Mouse (Mus musculus) common myeloid progenitor, adult 5-6 weeks (primary cell): ENCODE data around the gene Chst2. TPM values are rescaled to one million over a fixed set of nuclear protein-coding genes. Genes with fewer than 3 reads are reported as not detected.
A peak's percentile ranks its signal among the peaks of the same experiment; 100 is the strongest.

Source experiments
- ATAC-seq: replicated peaks from 2 replicates; pipeline ENCODE4 v1.8.0; 2016; ENCODE audit warnings: low read depth, mild to moderate bottlenecking, moderate TSS enrichment, inconsistent platforms; ENCODE audit not compliant: poor library complexity, severe bottlenecking
- total RNA-seq: library from RNA; stranded (forward); fragments of 200-1000, 187-1606 nt; gene quantifications from 2 replicates; pipeline ENCODE4 v1.2.3, GENCODE M21; 2017

The Chst2 gene
- 0.05 TPM in 1 of 2 replicates, not detected in the other for total RNA-seq

DNA sequence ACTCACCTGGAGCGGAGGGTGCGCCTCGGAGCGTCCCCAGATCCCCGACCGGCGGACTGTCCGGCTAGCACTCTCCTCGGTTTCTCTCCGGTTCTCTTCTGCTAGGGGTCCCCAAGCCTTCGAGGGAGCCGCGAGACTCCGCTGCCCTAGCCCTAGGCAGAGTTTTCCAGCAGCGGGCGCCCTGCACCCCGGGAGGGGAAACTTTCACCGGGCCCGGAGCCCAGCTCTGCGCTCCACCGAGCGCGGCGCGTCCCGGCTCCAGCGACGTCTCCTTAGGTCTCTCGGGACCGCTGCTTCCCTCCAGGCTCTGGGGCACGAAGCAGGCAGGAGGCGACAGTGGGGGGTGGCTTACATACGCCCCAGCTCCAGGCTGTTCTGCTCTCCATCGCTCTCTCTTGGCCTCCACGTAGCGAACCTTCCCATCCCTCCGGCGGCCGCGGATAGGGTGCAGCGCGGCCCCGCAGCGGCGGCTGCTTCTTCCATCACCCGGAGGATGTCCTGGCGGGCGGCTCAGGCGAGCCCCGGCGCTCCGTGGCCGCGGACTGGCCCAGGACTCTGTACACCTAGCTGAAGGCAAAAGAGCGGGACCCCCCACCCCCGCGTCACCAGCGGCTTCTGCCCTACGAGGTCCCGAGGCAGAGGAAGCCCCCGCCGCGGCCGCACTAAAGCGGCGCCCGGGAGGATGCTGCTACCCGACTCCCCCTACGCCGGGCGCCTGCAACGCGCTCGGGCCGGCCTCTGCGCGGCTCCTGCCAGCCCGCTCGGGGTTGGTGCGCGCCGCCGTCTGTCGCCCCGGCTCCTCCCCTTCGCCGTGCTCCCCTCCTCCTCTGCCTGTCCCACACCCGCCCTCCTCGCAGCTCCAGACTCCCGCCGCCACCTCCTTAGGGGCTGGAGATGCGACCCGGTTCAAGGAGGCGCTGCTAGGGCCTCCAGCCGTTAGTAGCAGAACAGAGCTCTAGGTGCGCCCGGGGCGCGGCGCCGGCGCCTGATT lies at the start of gene Chst2:
Gene Chst2 (minus strand): TSS at position 152 of the 991 bp plus-strand sequence.
- ATAC-seq, result peak; percentile 23; the same call in 1 of the 2 replicates

DNA sequence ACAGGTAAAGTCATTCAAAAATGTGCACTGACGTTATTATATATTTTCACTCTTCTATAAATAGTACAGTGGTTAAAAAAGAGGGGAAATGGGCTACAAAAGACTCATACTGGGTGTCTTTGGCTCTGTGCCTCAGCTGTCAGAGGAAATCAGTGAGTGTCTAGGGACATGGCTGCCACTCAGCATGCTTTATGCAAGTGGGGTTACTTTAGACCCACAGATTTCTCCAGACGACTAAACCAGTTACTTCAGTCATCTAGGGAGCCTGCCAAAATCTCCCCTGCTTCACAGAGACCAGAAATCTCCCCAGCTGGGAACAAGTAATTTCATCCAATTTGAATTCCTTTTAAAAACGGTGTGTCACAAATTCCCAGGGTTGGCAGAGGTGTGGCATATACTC lies 45.4 kb upstream of the Chst2 start:
- no peak for ATAC-seq

DNA sequence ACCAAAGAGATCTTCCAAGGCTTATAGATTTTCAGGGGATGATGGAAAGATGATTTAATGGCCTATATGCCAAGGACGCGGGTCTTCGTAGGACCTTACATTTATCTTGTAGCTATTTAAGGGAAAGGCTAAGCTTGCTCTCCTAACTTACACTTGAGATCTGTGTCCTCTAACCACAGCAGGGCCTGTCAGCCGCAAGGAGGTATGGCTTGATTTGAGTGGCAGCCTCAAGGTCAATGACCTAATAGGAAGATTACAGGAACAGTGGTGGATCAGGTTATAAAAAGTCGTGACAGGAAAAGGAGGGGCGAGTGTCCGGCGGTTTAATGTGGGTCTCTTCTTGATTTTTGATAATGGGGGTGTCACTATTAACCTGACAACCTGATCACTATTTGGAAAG lies 44.1 kb upstream of the Chst2 start:
- no peak for ATAC-seq

DNA sequence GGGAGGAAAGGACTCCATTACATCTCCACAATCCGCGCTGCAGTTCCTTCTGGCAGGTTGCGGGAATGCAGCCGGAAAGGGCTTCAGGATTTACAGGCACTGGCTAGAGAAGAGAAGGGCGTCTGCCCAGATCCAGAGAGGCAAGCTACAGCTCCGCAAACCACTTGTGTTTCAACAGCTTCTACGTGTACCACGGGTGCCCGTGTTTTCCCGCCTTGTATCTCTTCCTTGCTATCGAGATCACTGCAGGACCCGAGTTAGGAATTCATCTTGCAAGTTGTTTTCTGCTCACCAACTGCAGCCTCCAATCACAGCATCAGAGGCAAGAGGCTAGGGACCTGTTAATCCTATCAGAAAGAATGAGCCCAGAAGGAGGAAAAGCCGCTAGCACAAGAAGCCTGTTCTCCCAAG lies 35.8 kb upstream of the Chst2 start:
- ATAC-seq, result no peak

DNA sequence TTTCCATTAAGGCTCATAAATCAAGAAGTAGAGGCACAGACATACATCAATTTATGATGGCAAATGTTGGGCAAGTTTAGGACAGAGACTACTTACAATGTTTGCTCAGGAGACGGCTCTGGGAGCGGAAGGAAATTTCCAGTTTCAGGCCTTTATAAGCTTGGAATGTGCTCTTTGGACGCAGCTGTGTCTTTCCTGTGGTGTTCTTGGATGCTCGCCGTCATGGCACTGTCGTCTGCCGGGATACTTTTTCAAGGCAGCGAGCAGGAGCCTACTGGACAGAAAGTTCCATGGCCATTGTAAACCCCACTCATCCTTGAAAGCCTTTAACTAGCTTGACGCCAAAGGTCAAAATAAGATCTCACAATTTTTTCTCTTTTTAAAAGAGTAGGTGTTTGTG lies 31.4 kb upstream of the Chst2 start:
- no peak for ATAC-seq

DNA sequence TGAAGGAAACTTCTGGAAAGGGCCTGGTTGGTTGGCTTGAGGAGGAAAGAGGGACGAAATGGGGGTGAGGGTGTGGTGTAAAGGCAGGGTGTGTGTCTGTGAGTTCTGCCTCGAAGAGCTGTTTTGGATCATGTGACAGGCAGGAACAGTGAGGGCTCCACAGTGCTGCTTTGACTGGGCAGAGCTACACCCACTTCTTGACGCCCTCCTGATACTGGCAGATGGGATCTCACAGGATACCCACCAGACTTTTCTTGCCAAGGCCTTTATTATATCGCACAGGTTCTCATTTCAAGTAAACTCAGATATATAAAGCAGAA lies 29.7 kb upstream of the Chst2 start:
- ATAC-seq, result no peak

DNA sequence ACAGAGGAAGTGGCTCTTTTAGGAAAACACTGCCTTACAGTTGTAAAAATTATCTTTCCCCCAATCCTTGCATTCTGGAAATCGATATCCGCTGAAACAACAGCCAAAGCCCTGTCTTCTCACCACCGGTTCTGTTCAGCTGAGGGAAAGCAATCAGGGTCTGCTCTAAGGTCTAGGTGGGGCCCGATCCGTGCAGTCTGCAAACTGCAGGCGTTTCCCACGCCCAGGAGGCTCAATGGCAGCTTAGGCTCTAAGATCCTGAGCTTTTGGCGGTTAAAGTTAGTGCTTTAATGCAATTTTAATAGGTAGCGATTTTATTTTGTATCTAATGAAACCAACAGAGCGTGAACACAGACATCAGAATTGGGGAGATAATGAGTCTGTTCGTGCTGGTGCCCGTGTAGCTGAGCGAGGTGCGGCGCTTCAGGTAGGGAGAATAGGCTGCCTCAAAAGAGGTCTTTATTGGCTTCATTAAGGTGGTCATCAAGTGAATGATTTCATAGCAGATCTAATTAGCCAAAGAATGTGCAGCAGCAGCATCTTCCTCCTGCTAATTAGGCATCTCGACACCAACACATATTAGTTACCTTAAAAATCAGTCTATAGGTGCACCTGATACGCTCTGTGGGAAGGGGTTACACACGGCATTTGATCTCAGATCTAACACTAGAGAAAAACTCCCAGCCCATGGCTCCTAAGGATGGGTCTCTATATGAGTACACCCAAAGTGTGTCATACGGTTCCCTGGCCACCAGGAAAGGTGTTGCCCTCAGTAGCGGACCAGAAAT lies 29.2 kb upstream of the Chst2 start:
- no peak for ATAC-seq

DNA sequence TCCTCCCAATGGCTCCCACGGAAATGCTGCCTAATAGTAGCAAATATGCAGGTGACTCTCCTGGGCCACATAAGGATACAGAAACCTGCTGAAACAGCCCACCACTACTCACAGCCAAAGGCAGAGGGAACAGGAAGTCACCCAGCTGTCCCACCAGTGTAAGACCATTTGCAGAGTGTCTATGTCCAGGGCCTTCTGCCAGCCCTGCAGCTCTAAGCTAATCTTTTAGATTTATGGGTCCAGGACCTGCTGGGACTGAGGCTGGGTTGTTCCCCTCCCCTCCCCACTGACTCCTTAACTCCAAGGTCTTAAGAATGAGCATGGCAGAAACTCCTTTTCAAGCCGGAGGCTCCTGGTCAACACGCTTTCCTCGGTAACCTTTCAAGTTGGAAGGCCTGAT lies 21.8 kb upstream of the Chst2 start:
- no peak for ATAC-seq

DNA sequence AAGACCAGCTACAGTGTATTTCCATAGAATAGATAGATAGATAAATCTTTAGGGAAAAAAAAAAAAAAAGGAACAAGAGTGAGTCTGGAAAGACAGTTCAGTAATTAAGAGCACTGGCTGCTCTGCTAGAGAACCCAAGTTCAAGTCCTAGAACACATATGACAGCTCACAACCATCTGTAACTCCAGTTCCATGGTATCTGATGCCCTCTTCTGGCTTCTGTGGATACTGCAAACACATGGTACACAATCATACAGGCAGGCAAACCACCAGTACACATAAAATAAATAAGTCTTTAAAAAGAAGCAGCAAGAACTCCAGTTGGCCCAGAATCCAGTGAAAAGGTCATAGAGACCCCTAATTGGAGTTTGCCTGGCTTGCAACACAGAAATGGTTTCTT lies 7.4 kb upstream of the Chst2 start:
- no peak for ATAC-seq

DNA sequence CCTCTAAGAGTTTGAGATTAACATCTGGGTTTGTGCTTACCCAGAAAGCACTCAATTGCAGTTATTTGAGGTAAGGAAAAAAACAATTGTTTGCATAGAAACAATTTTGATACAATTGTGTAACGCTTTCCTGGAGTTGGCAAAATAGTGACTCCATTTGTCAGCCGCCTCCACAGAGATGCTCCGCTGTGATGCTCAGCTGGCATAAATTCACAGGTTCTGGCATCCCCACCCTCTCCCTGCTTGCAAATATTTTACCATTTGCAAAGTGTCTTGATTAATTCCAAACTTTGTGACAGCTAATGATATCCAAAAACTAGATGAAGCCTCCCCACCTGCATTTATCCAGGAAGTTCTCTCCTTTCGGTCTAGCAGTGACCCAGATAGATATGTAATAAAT lies 5.5 kb upstream of the Chst2 start:
- ATAC-seq, result no peak

DNA sequence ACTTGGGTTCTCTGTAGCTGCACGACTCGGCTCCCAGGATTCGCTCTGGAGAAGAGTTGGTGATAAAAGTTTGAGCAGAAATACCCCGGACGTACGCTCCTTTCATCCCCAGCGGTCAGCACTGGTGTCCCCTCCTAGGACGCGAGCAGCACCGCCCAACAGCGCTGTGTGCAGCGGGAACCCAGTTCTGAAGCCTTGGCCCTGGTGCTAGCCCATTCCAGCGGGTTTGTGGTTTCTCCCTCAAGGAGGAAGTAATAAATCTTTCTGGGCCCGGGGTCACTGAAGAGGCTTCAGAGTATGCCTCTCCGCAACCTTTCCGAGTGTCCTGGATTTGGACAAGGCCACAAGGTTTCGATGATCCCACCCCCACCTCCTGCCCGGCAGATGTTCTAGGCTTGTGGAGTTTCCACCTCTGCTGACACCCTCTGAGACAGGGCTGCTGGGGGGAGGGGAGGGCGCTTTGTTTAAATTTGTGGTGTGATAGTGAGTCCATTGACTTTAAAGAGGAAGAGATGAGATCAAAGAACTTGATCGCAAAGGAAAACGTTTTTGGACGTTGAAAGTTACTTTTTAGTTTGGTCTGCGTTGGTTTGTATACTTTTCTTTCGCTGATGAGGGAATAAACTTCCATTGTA lies 1.2 kb upstream of the Chst2 start:
- ATAC-seq, result peak; percentile 68

DNA sequence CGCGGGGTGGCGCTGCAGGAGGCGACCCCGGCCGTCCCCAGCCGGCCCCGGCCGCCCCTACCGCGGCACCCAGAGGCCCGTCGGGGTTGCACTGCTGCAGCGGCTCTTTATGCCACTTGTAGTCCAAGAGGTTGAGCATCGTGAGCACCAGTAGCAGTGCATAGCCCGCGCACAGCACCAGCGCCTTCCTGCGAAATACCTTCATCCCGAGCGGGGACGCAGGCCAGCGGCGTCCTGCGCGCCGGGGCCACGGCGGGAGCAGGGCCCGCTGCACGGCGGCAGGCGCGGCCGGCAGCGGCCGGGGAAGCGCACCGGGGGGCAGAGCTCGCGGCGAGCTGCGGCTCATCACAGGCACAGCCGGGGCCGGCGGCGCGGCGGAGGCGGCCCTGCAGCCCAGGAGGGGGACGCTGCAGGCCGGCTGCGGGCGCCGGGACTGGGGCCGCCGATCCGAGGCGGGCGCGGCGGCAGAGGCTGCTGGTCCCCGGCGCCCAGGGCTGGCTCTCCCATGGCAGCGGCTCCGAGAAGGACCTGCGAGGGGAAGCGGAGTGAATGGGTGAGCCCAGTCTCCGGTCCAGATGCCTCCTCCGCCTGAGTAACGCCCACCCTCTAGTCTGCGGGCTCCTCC lies 464 bp downstream of the Chst2 start:
- no peak for ATAC-seq

DNA sequence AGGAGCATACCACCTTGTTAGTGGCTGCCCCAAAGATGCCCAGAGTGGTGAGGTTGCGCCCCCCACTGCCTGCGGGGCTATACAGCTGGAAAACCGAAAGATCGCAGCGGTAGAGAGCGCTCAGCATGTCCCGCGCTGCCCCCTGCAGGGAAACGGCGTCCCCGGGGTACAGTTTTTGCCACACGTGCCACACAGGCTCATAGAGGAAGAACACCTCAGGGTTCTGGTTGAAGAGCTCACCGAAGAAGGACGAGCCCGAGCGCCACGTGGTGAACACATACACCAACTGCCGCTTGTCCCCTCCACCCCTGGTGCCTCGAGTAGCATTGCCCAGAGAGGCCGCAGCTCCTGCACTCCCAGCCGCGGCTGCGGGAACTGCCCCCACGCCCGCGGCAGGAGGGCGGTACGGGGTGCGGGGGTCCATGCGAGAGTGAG lies 994 bp downstream of the Chst2 start:
- ATAC-seq, result peak; percentile 69

DNA sequence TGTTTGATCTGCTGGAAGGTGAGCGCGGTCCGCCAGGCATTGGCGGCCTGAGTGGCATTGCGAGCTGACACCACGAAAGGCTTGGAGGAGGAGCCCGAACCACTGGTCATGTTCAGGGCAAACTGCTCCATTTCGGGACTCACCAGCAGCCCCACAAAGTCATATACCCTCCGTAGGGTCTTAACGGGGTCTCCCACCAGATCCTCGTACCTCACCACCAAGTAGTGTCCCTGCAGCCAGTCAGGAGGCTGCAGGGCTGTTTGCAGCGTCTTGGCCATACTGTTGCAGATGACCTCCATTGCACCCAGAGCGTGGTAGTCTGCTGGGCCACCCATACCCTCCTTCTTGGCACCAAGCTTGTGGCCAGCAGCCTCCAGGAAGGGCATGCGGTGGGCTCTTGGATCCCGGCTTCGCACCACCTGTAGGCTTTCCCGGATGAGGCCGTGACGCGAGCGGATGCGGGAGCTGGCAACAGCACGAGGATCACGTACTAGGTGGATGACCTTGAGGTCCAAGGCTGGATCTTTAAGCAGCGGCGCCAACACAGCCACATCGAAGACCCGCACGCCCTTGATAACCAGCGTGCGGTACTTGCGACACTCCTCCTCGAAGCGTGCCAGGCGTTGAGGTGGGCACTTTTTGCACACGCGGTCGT lies 1.6 kb downstream of the Chst2 start:
- ATAC-seq, result no peak

DNA sequence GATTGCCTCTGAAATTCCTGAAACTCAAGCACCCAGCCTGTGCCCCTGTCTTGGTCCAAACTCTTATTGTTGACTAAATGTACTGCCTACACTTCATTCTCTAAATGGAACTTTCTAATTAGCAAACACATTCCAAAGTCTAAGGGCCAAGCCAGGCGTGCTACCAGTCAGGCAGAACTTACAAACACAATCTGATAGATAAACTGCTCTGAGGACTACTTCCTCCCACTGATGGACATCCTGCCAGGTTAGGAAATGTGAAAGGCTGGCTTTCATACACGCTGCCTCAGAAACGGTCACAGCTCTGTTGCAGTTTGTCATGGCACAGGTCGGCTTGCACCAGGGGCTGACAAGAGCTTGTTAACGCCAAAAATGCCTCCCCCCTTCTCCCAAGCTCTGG lies 4.8 kb downstream of the Chst2 start:
- ATAC-seq, result no peak

DNA sequence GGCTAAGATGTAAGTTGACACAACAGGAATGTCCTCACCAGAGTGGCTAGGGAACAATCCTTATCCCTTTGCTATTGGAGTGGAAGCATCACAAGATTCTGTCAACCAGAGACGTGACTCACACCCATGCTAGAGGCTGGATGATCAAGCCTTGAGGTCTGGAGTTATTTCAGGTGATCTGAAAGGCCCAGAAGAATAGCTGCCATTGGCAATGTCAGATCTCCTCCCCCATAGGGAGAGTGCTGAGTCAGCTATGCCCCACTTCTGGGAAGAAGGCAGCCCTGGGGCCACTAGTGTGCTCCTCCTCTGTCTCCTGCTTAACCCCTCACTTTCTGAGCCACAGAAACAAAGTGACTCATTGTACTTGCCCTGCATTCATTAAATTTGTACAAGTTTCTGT lies 14.5 kb downstream of the Chst2 start:
- no peak for ATAC-seq

DNA sequence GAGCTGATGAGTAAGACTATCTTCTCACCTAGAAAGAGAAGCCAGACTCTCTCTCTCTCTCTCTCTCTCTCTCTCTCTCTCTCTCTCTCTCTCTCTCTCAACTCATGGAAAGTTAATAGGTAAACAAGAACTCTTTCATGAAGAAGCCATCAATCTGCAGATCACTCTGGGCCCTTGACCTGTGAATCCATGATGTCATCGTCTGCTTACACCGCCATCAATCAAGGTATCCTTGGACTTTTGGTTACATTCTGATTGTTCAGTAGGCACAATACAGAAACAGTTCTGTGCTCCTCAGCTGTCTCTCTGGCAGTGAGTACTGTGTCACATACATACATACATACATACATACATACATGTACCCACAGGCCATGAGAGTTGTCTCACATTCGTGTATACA lies 16.6 kb downstream of the Chst2 start:
- ATAC-seq, result no peak

DNA sequence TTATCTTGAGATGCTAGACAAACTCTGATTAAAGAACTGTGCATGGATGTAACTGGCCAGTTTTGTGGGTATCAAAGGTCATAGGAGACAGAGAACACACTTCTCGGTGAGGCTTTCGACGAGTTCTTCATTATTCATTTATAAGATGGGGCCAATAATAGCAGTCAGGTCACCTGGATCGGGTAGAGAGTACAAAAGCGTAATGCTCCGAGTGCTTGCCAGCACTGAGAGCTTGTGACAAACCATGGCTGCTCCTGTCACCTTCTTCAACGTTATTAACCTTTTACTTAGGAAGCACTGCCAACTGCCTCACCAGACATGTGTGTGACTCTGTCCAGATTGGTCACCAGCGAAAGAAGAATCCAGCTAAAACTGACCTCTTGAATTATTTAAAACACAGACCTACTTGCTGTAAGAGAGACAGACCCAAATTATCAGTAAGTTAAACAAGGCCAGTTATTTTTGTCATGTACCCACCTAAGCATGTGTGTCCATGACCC lies 18.6 kb downstream of the Chst2 start:
- no peak for ATAC-seq

DNA sequence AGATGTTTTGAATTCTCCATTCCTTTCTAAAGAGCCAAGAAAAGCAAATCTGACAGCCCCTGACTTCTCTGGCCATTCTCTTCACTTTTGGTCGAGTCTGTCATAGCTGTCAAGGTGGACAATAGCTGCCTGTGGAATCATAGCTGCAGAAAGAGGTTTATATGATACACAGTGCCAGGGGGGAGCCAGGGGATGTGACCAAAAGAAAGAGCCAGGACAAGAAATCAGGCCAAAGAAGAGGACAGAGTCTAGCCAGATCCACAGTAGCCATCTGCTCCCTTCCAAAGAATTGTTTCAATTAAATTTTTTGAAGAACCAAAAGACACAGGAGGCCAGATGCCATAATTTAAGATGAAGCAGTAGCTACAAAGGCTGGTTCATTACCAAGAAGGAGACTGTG lies 30.6 kb downstream of the Chst2 start:
- no peak for ATAC-seq

DNA sequence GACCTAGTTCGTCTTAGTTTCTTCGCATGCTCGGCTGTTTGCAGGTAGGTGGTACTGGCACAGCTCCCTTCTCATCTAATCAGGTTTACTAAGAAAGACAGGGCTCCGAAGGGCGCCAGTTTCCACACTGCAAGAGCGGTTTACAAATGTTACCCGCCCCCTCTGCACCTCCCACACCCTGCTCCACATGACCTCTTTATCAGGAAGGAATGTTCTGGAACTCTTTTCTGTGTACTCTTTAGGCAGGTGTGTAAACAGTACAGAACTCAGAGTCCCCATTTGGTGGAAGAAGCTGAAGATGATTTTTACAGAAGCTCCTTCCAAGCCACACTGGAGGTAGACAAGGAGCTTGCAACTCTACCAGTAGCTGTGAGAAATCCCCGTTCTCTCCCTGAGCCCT lies 31.2 kb downstream of the Chst2 start:
- no peak for ATAC-seq
